Mouse (Mus musculus) cerebellum, adult (tissue): Measurements from ENCODE around the gene Reg3b.
"Not testable (repeated sequence)": the region's sequence is repeated elsewhere in the genome, so short reads cannot be mapped to it uniquely, and the experiment has no call there.

ENCODE experiments used
- ATAC-seq: cut with Nextera tagmentation; 2 replicates; pipeline ENCODE4 v1.9.2; 2017; ENCODE audit warnings: mild to moderate bottlenecking, moderate library complexity, mixed read lengths; ENCODE audit not compliant: insufficient number of reproducible peaks, low FRiP score, low TSS enrichment

The Reg3b gene

GRCm38 (mm10) chr6:78370357-78370756, at the start of gene Reg3b:
Gene Reg3b, plus strand, starts transcription at chr6:78370657.
- no peak for ATAC-seq

- no peak for ATAC-seq
Observed at GRCm38 (mm10) chr6:78327798-78328197, 42.7 kb upstream of the Reg3b start.

GRCm38 (mm10) chr6:78329166-78329565, 41.3 kb upstream of the Reg3b start:
- no peak for ATAC-seq

GRCm38 (mm10) chr6:78331919-78332569, 38.4 kb upstream of the Reg3b start:
- ATAC-seq: no peak

DNA sequence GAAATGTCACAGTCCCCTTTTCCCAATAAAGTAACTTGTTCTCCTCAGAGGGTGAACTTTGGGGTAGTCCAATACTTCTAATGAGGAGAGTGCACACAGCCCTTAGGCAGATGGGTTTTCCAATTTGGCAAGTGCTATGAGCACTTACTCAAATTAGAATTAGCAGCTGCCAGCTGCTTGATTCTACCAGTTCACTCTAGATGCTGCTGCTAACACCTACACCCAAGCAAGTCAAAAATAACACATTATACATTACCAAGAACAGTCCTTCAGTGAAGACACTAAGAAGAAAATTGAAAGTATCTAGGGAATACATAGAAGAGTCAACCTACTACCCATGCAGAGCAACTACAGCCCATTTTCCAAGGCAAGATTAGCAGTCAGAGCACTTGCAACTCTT, 30.2 kb upstream of the Reg3b start:
- no peak for ATAC-seq

- ATAC-seq: no peak
Observed at GRCm38 (mm10) chr6:78341689-78342088, 28.8 kb upstream of the Reg3b start.

DNA sequence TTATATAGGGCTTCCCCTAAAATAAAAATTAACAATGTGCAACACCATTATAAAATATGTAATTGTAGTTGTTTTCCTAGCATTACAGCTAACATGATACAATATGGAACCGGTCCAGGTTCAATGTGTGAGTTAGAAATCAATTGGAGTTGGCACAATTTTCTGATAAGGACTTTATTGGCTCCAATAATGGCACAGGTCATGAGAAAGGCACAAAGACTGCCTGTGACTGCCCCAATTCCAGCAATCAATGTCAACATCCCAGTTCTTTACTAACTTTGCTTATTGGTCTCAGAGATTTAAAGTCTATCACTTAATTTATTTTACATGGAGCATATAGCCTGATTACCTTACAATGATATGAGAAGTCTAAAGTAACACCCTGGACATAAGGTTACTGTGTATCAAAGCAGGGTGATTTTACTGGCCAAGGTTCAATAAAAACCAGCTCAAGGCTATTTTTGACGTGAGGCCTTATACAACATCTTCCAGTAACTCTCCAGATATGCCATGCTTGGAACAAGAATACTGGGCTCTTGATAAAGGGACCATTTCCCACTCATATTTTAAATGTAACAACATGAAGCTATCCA, 8.4 kb upstream of the Reg3b start:
- ATAC-seq: no peak

- ATAC-seq: no peak
Observed at GRCm38 (mm10) chr6:78378765-78379164, 8.3 kb downstream of the Reg3b start, which contains the start of gene Reg3d. Gene Reg3d, minus strand, starts transcription at chr6:78378865.

- ATAC-seq: no peak
Observed at GRCm38 (mm10) chr6:78380409-78380808, 10.0 kb downstream of the Reg3b start, which contains the start of gene Reg3a. Gene Reg3a, plus strand, starts transcription at chr6:78380709.

GRCm38 (mm10) chr6:78385609-78386008, 15.2 kb downstream of the Reg3b start:
- no peak for ATAC-seq

DNA sequence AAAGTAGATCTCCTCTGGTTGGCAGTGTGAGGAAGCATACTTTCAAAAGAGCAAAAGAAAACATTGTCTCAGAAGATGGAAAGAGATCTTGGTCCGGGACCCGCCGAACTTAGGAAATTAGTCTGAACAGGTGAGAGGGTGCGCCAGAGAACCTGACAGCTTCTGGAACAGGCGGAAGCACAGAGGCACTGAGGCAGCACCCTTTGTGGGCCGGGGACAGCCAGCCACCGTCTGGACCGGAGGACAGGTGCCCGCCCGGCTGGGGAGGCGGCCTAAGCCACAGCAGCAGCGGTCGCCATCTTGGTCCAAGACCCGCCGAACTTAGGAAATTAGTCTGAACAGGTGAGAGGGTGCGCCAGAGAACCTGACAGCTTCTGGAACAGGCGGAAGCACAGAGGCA, 24.9 kb downstream of the Reg3b start, which contains the start of gene Reg2:
Reg2 (plus strand) TSS at position 301 of the 400 bp plus-strand sequence.
- not testable (repeated sequence) for ATAC-seq

- ATAC-seq: not testable (repeated sequence)
Observed at GRCm38 (mm10) chr6:78422411-78422810, 52.0 kb downstream of the Reg3b start, which contains the start of gene Reg1. Gene Reg1, plus strand, starts transcription at chr6:78422711.
